Mouse (Mus musculus): ENCODE measurements at regions not wholly inside any gene's neighbourhood (a gene's known extent, or its start where the extent isn't known, plus 50 kb on each side); places are given as distances from the start of the nearest gene placed in this dataset.
A peak's percentile ranks its signal among the peaks of the same experiment; 100 is the strongest.

DNA sequence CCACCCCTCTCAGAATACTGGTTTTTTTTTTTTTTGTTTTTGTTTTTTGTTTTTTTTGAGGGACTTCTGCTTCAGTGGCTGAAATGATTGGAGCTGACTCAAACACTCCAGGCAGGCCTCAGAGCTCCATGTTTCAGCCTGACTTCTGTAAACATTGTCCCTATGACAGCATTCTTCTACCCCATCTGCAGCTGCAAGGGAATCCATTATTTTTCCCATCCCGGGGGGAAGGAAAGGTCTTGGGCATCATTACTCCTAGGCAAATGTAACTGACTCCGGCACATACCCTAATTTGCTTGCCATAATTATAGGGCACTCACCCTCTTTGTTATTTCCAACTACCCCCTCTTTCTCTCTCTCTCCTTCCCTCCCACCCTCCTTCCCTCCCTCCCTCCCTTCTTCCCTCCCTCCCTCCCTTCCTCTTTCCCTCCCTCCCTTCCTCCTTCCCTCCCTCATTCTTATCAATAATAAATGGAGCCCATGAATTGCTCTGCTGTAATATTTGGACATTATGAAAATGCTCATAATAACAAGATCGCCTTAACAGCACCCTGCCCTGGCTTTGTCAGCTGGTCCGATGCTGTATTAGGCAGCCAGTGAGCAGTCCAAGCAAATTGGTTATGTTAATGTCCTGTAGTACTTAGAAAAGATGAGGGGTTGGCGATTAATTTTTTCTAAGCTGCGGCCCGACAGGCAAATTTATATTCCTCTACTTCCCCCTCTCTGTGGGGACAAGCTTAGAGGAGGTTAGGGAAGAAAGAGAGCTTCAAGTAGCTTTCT lies 395.0 kb upstream of the Gm10295 start:
- Histone ChIP-seq H3K4me1 (ENCODE audit: control insufficient read depth, insufficient read depth, insufficient read length, low read length) (no peaks in the 10 kb centered on the region), H3K27me3 (ENCODE audit: control insufficient read depth, insufficient read depth, low read length) (no peaks in the 10 kb centered on the region), H3K27ac (ENCODE audit: insufficient read depth, low read depth, low read length) (no peak overlapping the region), H3K36me3 (ENCODE audit: control insufficient read depth, insufficient read depth, low read length) (no peaks in the 10 kb centered on the region), H3K4me3 (ENCODE audit: low read depth, low read length) (no peak overlapping the region)
- WGBS: 76% methylated on average over 7 of the region's 7 CpGs
- no peak for TF ChIP-seq CTCF (IDR thresholded peaks at IDR 0.05; ENCODE audit: extremely low read depth, insufficient read length, insufficient replicate concordance, low read depth, low read length)

DNA sequence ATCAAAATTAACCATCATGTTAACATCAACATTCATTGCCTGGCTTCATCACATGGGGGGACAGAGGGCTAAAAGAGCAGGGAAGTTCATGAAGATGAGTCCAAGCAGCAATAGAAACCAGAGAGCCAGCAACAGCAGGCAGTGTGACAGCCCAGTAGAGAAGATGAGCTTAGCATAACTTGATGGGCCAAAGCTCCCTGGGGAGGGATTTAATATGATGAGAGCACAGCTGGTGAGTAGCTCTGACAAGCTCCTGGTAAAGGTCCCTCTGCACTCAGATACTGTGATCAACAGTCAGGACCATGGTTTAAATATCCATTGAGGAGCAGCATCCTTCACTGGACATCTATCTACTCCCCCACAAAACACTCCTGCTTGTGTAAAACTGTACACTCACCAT lies 377.2 kb upstream of the Gm10295 start:
- Histone ChIP-seq H3K27me3 (ENCODE audit: control insufficient read depth, insufficient read depth, low read length) (no peaks in the 10 kb centered on the region), H3K4me1 (ENCODE audit: control insufficient read depth, insufficient read depth, insufficient read length, low read length) (no peaks in the 10 kb centered on the region), H3K36me3 (ENCODE audit: control insufficient read depth, insufficient read depth, low read length) (no peaks in the 10 kb centered on the region), H3K27ac (ENCODE audit: insufficient read depth, low read depth, low read length) (no peak overlapping the region), H3K4me3 (ENCODE audit: low read depth, low read length) (no peak overlapping the region)
- TF ChIP-seq POLR2A (IDR thresholded peaks at IDR 0.05; ENCODE audit: low read depth, low read length) (no peak), CTCF (IDR thresholded peaks at IDR 0.05; ENCODE audit: extremely low read depth, insufficient read length, insufficient replicate concordance, low read depth, low read length) (no peak)

DNA sequence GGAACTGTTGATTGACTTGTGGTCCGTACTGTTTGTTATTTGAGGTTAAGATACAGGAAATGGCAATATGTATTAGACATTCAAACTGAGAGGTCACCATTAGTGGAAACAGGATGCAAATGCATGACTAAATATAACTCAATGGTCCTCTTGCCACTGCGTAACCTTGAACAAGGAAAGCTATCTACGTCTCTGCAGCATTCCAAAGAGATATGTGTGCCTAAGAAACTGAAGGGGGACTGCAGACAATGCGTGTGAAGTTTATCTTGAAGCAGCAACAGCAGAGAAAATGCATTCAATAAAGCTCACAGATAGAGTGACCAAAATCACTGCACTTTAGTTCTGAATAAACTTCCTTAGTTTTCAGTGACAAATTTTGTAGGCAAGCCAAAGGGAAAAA lies 356.9 kb upstream of the Gm10295 start:
- WGBS: 56% methylated on average over 4 of the region's 4 CpGs
- Histone ChIP-seq H3K4me3 (ENCODE audit: low read depth, low read length) (no peak overlapping the region), H3K36me3 (ENCODE audit: control insufficient read depth, insufficient read depth, low read length) (no peaks in the 10 kb centered on the region), H3K27ac (ENCODE audit: insufficient read depth, low read depth, low read length) (no peak overlapping the region), H3K27me3 (ENCODE audit: control insufficient read depth, insufficient read depth, low read length) (no peaks in the 10 kb centered on the region), H3K4me1 (ENCODE audit: control insufficient read depth, insufficient read depth, insufficient read length, low read length) (no peaks in the 10 kb centered on the region; the same call in 1 of the 2 replicates)
- TF ChIP-seq POLR2A (IDR thresholded peaks at IDR 0.05; ENCODE audit: low read depth, low read length) (no peak), CTCF (IDR thresholded peaks at IDR 0.05; ENCODE audit: extremely low read depth, insufficient read length, insufficient replicate concordance, low read depth, low read length) (no peak)

DNA sequence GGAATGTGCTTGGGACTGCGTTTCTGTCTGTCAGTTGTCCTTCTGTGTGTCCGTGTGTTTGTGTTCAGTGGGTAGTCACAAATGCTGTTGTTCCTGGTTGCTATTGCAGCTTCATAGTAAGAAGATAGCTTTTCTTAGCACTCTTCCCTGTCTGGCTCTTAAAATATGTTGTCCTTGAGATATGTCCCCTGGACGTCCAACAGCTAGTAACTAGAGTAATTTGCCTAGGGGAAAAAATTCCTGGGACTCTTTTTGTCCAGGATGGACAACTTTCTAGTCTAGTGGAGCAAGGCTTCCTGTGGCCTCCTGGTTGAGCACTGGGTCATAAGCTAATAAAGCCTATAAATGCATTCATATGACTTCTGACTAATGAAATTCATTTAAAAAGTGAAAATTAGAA lies 354.9 kb upstream of the Gm10295 start:
- no peak overlapping the region for H3K4me3 ChIP-seq (ENCODE audit: low read depth, low read length)
- H3K36me3 ChIP-seq (ENCODE audit: control insufficient read depth, insufficient read depth, low read length): no peaks in the 10 kb centered on the region
- WGBS: 64% methylated on average over 3 of the region's 3 CpGs
- no peak overlapping the region for H3K27ac ChIP-seq (ENCODE audit: insufficient read depth, low read depth, low read length)
- no peaks in the 10 kb centered on the region; the same call in 1 of the 2 replicates for H3K4me1 ChIP-seq (ENCODE audit: control insufficient read depth, insufficient read depth, insufficient read length, low read length)
- TF ChIP-seq CTCF (IDR thresholded peaks at IDR 0.05; ENCODE audit: extremely low read depth, insufficient read length, insufficient replicate concordance, low read depth, low read length) (no peak), POLR2A (IDR thresholded peaks at IDR 0.05; ENCODE audit: low read depth, low read length) (no peak)
- H3K27me3 ChIP-seq (ENCODE audit: control insufficient read depth, insufficient read depth, low read length): no peaks in the 10 kb centered on the region

DNA sequence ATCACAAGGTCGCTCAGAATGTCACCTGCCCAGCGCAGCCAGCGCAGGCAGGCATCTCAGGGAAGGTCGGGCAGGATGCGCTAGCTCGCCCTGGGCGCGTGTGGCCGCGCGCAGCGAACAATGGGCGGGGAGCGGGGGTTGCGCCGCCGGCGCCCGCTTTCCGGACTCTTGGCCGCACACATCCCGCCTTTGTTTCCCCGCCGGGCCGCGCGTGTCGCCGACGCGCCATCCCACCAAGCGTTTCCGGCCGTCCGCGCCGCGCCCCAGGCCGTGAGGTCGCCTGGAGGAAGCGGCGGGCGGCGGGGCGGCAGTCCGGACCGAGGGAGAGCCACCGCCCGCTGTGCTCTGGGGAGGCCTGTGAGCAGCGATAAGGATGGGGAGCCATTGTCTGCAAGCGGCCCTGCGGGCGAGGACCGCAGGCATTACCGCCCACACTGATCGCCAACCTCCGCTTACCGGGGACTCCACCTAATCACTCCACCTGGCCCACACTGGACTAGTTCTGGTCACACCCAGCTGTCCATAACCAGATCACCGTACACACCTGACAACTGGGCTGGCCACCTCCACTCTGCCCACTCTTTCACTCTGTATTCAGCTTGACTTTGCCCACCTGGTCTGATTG lies 354.3 kb upstream of the Gm10295 start:
- WGBS: 5% methylated on average over 59 of the region's 59 CpGs
- TF ChIP-seq CTCF (IDR thresholded peaks at IDR 0.05; ENCODE audit: extremely low read depth, insufficient read length, insufficient replicate concordance, low read depth, low read length) (no peak), POLR2A (IDR thresholded peaks at IDR 0.05; ENCODE audit: low read depth, low read length) (no peak)
- Histone ChIP-seq H3K4me3 (ENCODE audit: low read depth, low read length) (peak overlapping the region; percentile 4; the same call in 1 of the 2 replicates), H3K27ac (ENCODE audit: insufficient read depth, low read depth, low read length) (no peak overlapping the region), H3K36me3 (ENCODE audit: control insufficient read depth, insufficient read depth, low read length) (no peaks in the 10 kb centered on the region), H3K27me3 (ENCODE audit: control insufficient read depth, insufficient read depth, low read length) (no peaks in the 10 kb centered on the region), H3K4me1 (ENCODE audit: control insufficient read depth, insufficient read depth, insufficient read length, low read length) (no peaks in the 10 kb centered on the region; the same call in 1 of the 2 replicates)

DNA sequence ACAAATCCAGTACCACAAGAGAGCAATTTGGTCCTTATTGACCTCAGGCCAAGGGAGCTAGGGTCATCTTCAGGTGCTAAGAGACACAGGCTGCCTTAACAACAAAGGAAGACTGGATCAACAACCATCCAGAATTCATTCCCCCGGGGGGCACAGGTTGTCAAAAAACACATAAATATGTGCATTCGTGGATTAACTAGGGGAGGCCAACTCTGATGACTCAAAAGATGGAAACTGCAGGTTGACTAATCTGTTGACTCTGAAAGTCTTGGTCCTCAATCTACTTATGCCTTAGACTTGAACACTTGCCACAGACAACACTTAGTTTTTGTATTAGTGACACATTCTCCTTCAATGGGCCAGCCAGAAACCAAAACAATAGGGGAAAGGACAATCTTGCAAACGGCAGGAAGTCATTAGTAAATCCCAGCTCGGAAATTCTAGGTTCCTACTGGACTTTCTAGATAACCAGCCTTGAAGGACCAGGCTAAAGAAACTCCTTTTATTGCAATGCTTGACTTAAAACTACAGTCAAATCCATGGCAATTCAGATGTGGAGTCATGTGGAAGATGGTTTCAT lies 353.5 kb upstream of the Gm10295 start:
- no peaks in the 10 kb centered on the region for H3K36me3 ChIP-seq (ENCODE audit: control insufficient read depth, insufficient read depth, low read length)
- no peak overlapping the region for H3K27ac ChIP-seq (ENCODE audit: insufficient read depth, low read depth, low read length)
- no peaks in the 10 kb centered on the region for H3K27me3 ChIP-seq (ENCODE audit: control insufficient read depth, insufficient read depth, low read length)
- WGBS: 57% methylated on average over 4 of the region's 4 CpGs
- no peak overlapping the region for H3K4me3 ChIP-seq (ENCODE audit: low read depth, low read length)
- H3K4me1 ChIP-seq (ENCODE audit: control insufficient read depth, insufficient read depth, insufficient read length, low read length): no peaks in the 10 kb centered on the region; the same call in 1 of the 2 replicates
- TF ChIP-seq POLR2A (IDR thresholded peaks at IDR 0.05; ENCODE audit: low read depth, low read length): no peak
